Mouse (Mus musculus): ENCODE data around the gene Lgals7. TPM values are rescaled to one million over a fixed set of nuclear protein-coding genes. Genes with fewer than 3 reads are reported as not detected.
"Not testable (repeated sequence)": the region's sequence is repeated elsewhere in the genome, so short reads cannot be mapped to it uniquely, and the experiment has no call there.

The Lgals7 gene
- polyA plus RNA-seq, 1 experiment: not detected

DNA sequence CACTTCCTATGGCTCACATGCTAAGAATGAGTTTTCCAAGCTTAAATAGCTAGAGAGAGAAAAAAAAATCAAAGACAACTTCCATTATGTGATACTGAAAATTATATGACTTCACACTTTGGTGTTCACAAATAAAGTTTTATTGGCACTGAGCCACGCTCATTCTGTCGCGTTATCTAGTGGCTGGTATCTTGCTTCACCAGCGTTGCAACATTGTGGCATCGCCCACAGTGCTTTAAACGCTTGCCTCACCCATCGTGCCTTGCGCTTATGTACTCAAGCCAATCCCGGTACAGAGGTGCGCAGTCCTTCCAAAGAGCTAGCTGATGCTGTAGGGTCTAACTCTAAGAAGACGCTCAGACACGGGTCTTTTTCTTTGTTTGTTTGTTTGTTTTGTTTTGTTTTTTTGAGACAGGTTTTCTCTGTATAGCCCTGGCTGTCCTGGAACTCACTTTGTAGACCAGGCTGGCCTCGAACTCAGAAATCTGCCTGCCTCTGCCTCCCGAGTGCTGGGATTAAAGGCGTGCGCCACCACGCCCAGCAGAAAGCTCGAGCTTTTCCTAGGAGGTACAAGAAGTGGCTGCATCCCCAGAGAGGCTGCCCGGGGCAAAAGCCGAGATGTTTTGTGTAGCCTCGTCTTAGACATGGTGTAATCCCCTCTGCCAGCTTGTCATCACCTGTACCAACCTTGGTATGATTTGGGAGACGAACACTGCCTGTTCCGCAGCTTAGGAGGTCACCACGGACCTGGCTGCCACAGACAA, 7.4 kb downstream of the Lgals7 start:
- H3K4me3 ChIP-seq (replicated peaks): no peak overlapping the region
- no peak for TF ChIP-seq GATA1 (IDR thresholded peaks at IDR 0.05; ENCODE audit: borderline replicate concordance, low read length)
- TF ChIP-seq FLI1 (IDR thresholded peaks at IDR 0.05; ENCODE audit: low read length): no peak
- H3K4me1 ChIP-seq: peaks cover 29% of the 10 kb centered on the region
- H3K36me3 ChIP-seq (replicated peaks; ENCODE audit: low read length): no peaks in the 10 kb centered on the region
- H3K27me3 ChIP-seq (replicated peaks): peaks cover 4% of the 10 kb centered on the region
- no peaks in the 10 kb centered on the region for H3K9me3 ChIP-seq

GRCm38 (mm10) chr7:28874565-28874964, 10.9 kb downstream of the Lgals7 start:
- TF ChIP-seq FLI1 (IDR thresholded peaks at IDR 0.05; ENCODE audit: low read length): no peak
- TF ChIP-seq GATA1 (IDR thresholded peaks at IDR 0.05; ENCODE audit: borderline replicate concordance, low read length): no peak
- H3K27me3 ChIP-seq (replicated peaks): peaks cover 4% of the 10 kb centered on the region
- H3K4me3 ChIP-seq (replicated peaks): no peak overlapping the region
- H3K36me3 ChIP-seq (replicated peaks; ENCODE audit: low read length): no peaks in the 10 kb centered on the region
- H3K4me1 ChIP-seq: peaks cover 38% of the 10 kb centered on the region
- H3K9me3 ChIP-seq: no peaks in the 10 kb centered on the region

DNA sequence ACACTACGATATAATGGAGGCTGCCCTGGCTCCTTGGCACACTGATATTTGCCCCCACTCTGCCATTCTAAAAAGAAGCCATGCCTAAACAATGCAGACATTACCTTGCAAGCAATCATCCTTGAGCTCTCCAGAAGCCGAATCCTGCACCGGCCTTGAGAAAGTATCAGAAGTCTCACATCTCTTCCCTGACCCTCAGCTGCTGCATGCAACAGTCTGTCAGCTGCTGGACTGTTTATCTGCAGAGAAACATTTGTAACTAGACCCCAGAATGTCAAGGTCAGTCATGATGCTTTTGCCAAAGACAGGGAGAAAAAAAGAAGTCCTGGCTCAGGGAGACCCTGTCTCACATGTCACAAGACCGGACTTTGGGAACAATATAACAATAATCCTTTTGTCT, 12.4 kb downstream of the Lgals7 start:
- TF ChIP-seq GATA1 (IDR thresholded peaks at IDR 0.05; ENCODE audit: borderline replicate concordance, low read length): no peak
- TF ChIP-seq FLI1 (IDR thresholded peaks at IDR 0.05; ENCODE audit: low read length): no peak

GRCm38 (mm10) chr7:28877155-28877554, 13.5 kb downstream of the Lgals7 start:
- no peak for TF ChIP-seq GATA1 (IDR thresholded peaks at IDR 0.05; ENCODE audit: borderline replicate concordance, low read length)
- TF ChIP-seq FLI1 (IDR thresholded peaks at IDR 0.05; ENCODE audit: low read length): no peak
- Histone ChIP-seq H3K4me1 (peaks cover 43% of the 10 kb centered on the region), H3K4me3 (replicated peaks) (no peak overlapping the region), H3K9me3 (no peaks in the 10 kb centered on the region), H3K36me3 (replicated peaks; ENCODE audit: low read length) (no peaks in the 10 kb centered on the region), H3K27me3 (replicated peaks) (peaks cover 10% of the 10 kb centered on the region)

More for the DNA sequence above, 12.4 kb downstream of the Lgals7 start:
- Histone ChIP-seq H3K4me1 (peaks cover 41% of the 10 kb centered on the region), H3K36me3 (replicated peaks; ENCODE audit: low read length) (no peaks in the 10 kb centered on the region), H3K4me3 (replicated peaks) (no peak overlapping the region), H3K9me3 (no peaks in the 10 kb centered on the region), H3K27me3 (replicated peaks) (peaks cover 5% of the 10 kb centered on the region)

DNA sequence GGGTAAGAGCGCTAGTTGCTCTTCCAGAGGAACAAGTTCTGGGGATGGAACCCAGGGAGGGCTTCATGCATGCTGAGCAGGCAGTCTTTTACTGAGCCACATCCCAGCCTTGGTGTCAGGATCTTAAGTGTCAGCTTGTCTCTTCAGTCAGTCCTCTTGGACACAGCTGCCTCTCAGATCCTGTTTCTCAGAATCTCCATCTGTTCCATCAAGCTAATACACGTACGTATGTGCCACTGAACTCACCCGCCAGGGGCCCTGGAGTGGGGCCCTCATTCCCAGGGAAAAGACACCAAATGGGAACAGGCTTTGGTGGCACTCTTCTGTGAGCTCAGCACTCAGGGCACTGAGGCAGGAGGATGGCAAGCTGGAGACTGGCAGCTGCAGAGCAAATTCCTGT, 14.2 kb downstream of the Lgals7 start:
- Histone ChIP-seq H3K27me3 (replicated peaks) (peaks cover 9% of the 10 kb centered on the region), H3K36me3 (replicated peaks; ENCODE audit: low read length) (no peaks in the 10 kb centered on the region), H3K9me3 (no peaks in the 10 kb centered on the region), H3K4me1 (peaks cover 43% of the 10 kb centered on the region), H3K4me3 (replicated peaks) (no peak overlapping the region)
- no peak for TF ChIP-seq FLI1 (IDR thresholded peaks at IDR 0.05; ENCODE audit: low read length)
- TF ChIP-seq GATA1 (IDR thresholded peaks at IDR 0.05; ENCODE audit: borderline replicate concordance, low read length): no peak

DNA sequence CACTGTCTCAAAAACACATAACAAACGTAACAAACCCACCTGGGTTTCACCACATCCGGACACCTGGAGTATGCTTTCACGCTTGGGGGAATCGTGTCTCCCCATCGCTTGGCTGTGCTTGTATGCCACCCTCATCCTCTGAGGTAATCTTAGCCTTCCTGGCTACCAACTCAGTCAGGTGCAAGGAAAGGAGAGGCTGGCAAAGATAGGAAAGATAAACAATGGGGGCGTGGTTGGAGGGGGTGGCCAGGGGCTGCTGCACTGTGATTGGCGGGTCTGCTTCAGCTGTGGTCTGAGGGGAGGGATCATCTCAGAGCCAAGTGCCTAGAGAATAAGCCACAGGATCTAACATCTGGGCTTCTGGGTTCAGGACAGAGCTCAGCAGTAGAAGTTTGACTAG, 16.0 kb downstream of the Lgals7 start:
- H3K36me3 ChIP-seq (replicated peaks; ENCODE audit: low read length): no peaks in the 10 kb centered on the region
- TF ChIP-seq GATA1 (IDR thresholded peaks at IDR 0.05; ENCODE audit: borderline replicate concordance, low read length) (no peak), FLI1 (IDR thresholded peaks at IDR 0.05; ENCODE audit: low read length) (no peak)
- H3K9me3 ChIP-seq: no peaks in the 10 kb centered on the region
- no peak overlapping the region for H3K4me3 ChIP-seq (replicated peaks)
- peaks cover 8% of the 10 kb centered on the region for H3K27me3 ChIP-seq (replicated peaks)
- peaks cover 43% of the 10 kb centered on the region for H3K4me1 ChIP-seq

DNA sequence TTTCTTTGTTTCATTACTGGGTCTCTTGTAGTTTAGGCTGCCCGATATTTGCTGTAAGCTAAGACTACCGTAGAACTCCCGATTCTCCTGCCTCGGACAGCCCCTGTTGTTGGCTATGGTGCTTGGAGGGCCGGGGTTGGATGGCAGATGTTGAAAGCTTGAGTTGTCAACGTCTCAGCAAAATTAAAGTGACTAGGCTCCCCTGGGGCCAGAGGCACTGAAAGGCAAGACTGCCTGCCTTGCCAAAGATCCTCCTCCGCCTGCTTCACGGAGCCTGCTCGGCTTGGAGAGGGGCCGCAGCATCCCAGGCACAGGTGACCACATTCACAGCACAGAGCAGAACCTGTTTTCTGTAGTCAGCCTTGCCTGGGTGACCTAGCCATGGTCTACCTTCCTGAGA, 16.9 kb downstream of the Lgals7 start:
- peaks cover 39% of the 10 kb centered on the region for H3K4me1 ChIP-seq
- TF ChIP-seq FLI1 (IDR thresholded peaks at IDR 0.05; ENCODE audit: low read length) (no peak), GATA1 (IDR thresholded peaks at IDR 0.05; ENCODE audit: borderline replicate concordance, low read length) (no peak)
- no peaks in the 10 kb centered on the region for H3K36me3 ChIP-seq (replicated peaks; ENCODE audit: low read length)
- H3K4me3 ChIP-seq (replicated peaks): no peak overlapping the region
- no peaks in the 10 kb centered on the region for H3K9me3 ChIP-seq
- H3K27me3 ChIP-seq (replicated peaks): peaks cover 13% of the 10 kb centered on the region

DNA sequence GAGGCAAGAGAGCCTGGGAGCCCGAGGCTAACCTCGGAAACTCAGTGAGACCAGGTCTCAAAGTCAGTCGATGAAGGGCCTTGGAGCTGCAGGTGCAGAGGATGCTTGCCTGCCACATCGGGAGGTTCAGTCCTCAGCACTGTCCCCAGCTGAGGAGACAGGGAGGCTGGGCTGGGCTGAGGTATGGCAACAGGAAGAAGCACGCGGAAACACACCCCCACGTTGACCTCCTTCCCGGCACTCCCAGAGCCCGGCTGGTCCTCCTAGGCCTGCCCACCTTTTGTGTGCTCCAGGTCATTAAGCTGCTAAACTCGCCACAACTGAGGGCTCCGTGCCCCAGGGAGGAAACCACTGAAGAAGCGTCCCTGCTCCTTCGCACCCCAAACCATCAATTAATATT, 17.5 kb downstream of the Lgals7 start, which contains the start of gene Capn12:
Gene Capn12 (plus strand): TSS at position 224 of the 400 bp plus-strand sequence.
- no peaks in the 10 kb centered on the region for H3K36me3 ChIP-seq (replicated peaks; ENCODE audit: low read length)
- H3K4me3 ChIP-seq (replicated peaks): no peak within 1 kb of the TSS
- H3K4me1 ChIP-seq: peaks cover 34% of the 10 kb centered on the region
- TF ChIP-seq GATA1 (IDR thresholded peaks at IDR 0.05; ENCODE audit: borderline replicate concordance, low read length): no peak
- peaks cover 19% of the 10 kb centered on the region for H3K27me3 ChIP-seq (replicated peaks)
- H3K9me3 ChIP-seq: no peaks in the 10 kb centered on the region

DNA sequence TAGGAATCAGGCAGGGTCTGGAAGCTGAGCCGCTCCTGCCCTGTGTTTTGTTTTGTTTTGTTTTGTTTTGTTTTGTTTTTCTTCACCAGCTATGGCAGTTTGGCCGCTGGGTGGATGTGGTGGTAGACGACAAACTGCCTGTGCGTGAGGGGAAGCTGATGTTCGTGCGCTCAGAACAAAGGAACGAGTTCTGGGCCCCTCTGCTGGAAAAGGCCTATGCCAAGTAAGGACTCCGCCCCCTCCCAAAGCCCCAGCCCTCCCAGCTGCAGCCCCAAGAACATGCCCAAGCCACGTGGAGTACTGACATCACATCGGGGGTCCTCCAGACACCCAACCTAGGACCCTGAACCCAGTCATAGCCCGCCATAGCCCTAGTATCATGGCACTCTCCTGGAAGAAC, 19.4 kb downstream of the Lgals7 start:
- Histone ChIP-seq H3K9me3 (no peaks in the 10 kb centered on the region), H3K36me3 (replicated peaks; ENCODE audit: low read length) (peaks cover 8% of the 10 kb centered on the region), H3K27me3 (replicated peaks) (peaks cover 33% of the 10 kb centered on the region), H3K4me3 (replicated peaks) (no peak overlapping the region), H3K4me1 (peaks cover 19% of the 10 kb centered on the region; the same call in 1 of the 2 replicates)
- TF ChIP-seq FLI1 (IDR thresholded peaks at IDR 0.05; ENCODE audit: low read length) (no peak), GATA1 (IDR thresholded peaks at IDR 0.05; ENCODE audit: borderline replicate concordance, low read length) (no peak)

- not testable (repeated sequence) for H3K4me3 ChIP-seq (replicated peaks); H3K9me3 ChIP-seq; H3K36me3 ChIP-seq (replicated peaks; ENCODE audit: low read length)
- Histone ChIP-seq H3K4me1 (peaks cover 23% of the 10 kb centered on the region), H3K27me3 (replicated peaks) (peaks cover 39% of the 10 kb centered on the region)
Observed at GRCm38 (mm10) chr7:28883704-28884103, 20.1 kb downstream of the Lgals7 start.

Data from megakaryocyte, embryonic 14.5 days (primary cell).